Mouse (Mus musculus) cerebellum, adult 11 months (tissue): ENCODE results near the gene Olfr1369-ps1.
A peak's percentile ranks its signal among the peaks of the same experiment; 100 is the strongest.
"Not testable (repeated sequence)": the region's sequence is repeated elsewhere in the genome, so short reads cannot be mapped to it uniquely, and the experiment has no call there.

ENCODE experiments used
- DNase-seq: peaks from one replicate; pipeline ENCODE4 v3.0.0; 2022

The Olfr1369-ps1 gene

GRCm38 (mm10) chr13:21111183-21111582 is at the start of gene Olfr1369-ps1:
TSS of gene Olfr1369-ps1 (plus strand) at chr13:21111483.
- DNase-seq = not testable (repeated sequence)

DNA sequence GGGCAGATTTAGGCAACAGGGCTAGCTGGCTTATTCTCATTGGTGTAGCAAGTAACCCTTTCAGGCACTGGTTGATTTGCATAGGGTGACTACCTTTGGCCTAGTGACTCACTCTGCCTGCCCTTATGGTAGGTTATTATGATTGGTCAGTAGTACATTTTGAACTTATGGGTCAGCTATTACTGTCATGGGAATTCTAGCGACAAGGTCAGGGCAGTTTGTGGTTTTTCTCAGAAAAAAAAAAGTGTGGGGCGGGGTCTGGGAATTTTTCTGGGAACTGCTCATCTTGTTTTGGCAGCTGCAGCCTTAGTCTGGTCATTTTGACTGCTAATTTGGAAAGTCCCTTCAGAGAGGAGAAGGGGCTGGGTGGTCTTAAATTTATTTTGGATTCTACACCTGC is 45.3 kb upstream of the Olfr1369-ps1 start:
- no peak for DNase-seq

- no peak for DNase-seq
These were observed 36.4 kb upstream of the Olfr1369-ps1 start, which contains the start of gene Olfr1370 for GRCm38 (mm10) chr13:21074847-21075246. TSS of gene Olfr1370 (minus strand) at chr13:21074947.

- DNase-seq = no peak
These were observed 28.6 kb upstream of the Olfr1369-ps1 start for GRCm38 (mm10) chr13:21082686-21083085.

- no peak for DNase-seq
These were observed 1.5 kb upstream of the Olfr1369-ps1 start for GRCm38 (mm10) chr13:21109759-21110158.

- no peak for DNase-seq
These were observed 842 bp upstream of the Olfr1369-ps1 start for GRCm38 (mm10) chr13:21110441-21110840.

GRCm38 (mm10) chr13:21114121-21114520 is 2.8 kb downstream of the Olfr1369-ps1 start:
- DNase-seq = no peak

- DNase-seq = not testable (repeated sequence)
These were observed 18.1 kb downstream of the Olfr1369-ps1 start, which contains the start of gene Olfr263 for GRCm38 (mm10) chr13:21129339-21129738. TSS of gene Olfr263 (plus strand) at chr13:21129639.

GRCm38 (mm10) chr13:21142421-21142820 is 31.1 kb downstream of the Olfr1369-ps1 start:
- DNase-seq = no peak

DNA sequence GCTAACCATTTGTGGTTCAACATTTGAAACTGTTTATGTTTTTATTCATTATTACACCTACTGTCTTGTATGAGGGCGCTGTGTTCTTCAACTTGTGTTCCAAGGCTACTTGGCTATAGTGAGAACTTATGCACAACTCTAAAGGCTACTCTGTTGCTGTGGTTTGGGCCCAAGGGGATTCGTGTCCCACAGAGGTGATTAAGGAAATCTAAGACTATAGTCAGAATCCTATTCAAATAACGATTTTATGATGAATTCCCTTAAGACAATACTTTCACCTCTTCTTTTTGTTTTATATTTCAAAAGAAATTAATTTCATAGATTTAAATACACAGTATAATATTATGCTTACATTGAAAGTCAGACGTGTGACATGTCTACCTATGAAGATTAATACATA is 34.5 kb downstream of the Olfr1369-ps1 start, which contains the start of gene Olfr1368:
TSS of gene Olfr1368 (minus strand) at position 101 of the 400 bp plus-strand sequence.
- DNase-seq = no peak

DNA sequence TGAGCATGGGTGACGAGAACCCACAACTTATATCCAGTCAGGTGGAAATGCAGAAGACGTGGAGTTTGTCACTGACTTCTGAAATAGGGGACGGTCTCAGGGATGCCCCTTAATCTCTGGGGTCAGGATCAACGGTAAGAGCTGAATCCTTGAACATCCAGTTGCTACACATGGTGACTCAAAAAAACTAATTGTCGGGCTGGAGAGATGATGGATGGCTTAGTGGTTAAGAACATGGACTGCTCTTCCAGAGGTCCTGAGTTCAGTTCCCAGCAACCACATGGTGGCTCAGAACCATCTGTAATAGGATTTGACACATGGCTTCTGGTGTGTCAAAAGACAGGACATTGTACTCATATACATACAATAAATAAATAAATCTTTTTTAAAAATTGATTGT is 44.6 kb downstream of the Olfr1369-ps1 start:
- DNase-seq = no peak

GRCm38 (mm10) chr13:21158071-21158470 is 46.8 kb downstream of the Olfr1369-ps1 start:
- DNase-seq = no peak

DNA sequence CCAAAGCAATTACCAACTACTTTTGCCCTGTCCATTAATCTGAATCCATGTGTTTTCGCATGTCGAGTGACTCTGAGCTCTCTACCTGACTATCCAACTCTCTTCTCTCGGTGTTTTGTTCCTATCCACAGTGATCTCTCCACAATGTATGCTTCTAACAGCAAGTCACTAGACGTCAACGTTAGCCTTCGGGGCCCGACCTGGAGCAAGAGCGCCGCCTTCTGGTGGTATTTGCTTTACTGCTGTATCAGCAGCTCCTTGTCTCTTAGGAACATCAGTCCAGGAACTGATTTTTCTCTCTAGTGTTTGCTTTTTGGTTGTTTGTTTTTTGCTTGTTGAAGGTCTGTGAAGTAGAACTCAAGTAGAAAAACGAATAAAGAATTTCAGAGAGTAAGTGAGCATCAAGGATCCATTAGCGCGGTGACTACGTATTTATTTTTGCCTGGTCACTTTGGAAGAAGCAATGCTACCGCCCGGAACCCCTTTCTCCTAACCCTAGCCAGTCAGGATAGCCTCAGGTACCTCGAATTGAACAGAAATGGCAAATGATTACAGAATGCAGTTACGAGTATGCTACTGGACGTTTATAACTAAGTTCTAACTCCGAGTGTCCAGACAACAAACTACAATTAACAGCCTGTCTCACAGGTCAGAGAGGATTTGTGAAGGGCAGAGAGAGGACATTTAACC is 47.6 kb downstream of the Olfr1369-ps1 start:
- peak; percentile 82 for DNase-seq

DNA sequence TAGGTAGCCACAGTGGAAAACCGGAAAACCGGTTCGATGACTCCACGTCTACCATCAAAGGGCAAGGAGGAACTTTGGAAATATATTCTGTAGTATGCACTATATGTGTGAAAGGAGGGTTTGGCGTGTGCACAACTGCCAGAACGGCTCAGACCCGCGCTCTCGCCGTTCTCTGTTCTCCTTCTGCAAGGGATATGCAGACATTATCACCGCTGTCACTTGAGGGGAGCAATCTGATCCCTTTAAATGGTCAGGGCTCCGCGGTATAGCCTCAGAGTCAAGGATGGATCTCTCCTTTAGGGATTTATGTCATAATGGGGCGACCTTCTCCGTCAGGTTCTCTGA is 48.2 kb downstream of the Olfr1369-ps1 start:
- DNase-seq = no peak

DNA sequence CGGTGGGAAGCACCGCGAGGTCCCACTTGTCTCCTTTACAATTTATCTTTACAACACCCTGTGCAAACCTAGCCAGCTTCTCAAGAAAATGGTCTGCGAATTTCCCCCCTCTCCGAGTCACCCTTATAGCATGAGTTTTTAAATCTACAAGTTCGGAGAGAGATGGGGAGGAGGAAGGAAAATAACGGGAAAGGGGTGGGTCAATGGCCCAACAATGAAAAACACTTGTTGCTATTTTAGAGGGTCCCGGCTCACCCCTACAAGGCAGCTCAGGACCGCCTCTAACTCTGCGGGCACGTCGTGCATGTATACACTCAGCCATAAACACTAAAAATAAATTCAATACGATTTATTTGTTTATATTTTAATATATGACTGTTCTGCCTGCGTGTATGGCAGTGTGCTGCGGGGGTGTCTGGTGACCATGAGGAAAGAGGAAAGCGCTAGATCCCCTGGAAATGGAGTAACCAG is 48.8 kb downstream of the Olfr1369-ps1 start:
- DNase-seq = no peak

DNA sequence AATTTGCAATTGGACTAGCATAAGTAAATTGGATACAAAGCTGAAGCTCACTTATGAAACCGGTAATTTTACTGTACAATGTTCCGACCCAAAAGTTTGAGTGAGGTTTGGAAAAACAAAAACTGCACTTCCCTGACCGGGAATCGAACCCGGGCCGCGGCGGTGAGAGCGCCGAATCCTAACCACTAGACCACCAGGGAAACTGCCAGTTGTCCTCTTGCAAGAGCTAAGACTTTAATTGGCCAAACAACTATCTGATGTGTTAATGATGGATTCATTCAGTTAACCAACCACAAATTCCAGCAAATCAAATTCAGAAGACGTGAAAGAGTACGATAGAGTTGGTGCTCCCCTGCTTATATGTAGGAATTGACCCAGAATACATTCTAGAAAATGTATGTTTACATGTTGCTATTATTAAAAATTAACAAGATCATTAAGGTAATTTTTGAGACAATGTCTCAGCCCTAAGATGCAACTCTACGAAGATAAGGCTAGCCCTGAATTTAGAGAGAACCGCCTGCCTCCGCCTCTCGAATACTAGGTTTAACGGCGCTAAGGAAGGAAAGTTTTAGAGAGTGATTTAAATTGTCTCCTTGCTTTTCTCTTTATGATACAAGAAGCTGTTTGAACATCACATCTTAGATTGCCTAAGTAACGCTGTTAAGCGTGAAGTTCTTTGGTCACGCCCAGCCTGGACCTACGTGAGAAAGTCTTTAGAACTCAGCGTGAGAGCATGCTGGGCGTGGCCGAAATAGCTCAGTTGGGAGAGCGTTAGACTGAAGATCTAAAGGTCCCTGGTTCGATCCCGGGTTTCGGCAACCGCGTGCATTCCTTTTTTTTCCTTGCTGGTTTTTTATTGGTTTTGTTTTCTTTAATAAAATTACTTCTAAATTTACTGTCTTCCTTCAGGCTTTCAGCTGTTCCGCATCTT is 49.6 kb downstream of the Olfr1369-ps1 start:
- DNase-seq = peak; percentile 86

DNA sequence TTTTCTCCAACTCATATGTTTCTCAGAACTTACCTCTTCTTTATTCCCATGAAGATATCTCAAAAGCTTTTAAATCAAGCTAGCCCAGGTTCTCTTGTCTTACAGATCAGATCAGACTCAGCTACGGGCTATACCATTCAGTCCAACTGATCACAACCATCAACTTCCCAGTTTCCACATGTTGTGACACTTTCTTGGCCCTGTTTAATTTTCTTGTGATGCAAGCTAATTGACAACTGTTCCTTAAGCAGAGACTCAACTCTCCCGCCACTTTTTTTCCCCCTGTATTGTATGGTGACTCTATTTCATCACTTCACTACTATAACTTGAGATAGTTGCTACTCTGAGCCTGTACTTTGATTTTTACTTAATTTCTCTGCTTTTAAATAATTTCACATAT is 50.3 kb downstream of the Olfr1369-ps1 start:
- DNase-seq = no peak

DNA sequence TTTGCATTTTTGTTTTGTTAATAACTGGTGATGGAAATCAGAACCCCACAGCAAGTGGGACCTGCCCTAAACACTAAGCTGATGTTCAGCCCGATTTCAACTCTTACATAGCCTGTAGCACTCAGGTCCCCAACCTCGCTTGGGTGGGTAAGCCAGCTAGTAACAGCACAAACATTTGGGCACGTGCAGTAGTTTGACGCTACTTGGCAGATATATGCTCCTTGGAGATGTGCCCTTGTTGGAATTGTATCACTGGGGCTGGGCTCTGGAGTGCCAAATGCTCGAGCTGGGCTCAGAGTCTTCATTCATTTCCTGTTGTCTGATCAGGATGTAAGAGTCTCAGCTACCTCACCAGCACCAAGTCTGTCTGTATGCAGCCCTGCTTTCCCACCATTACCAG is 51.3 kb downstream of the Olfr1369-ps1 start:
- no peak for DNase-seq

DNA sequence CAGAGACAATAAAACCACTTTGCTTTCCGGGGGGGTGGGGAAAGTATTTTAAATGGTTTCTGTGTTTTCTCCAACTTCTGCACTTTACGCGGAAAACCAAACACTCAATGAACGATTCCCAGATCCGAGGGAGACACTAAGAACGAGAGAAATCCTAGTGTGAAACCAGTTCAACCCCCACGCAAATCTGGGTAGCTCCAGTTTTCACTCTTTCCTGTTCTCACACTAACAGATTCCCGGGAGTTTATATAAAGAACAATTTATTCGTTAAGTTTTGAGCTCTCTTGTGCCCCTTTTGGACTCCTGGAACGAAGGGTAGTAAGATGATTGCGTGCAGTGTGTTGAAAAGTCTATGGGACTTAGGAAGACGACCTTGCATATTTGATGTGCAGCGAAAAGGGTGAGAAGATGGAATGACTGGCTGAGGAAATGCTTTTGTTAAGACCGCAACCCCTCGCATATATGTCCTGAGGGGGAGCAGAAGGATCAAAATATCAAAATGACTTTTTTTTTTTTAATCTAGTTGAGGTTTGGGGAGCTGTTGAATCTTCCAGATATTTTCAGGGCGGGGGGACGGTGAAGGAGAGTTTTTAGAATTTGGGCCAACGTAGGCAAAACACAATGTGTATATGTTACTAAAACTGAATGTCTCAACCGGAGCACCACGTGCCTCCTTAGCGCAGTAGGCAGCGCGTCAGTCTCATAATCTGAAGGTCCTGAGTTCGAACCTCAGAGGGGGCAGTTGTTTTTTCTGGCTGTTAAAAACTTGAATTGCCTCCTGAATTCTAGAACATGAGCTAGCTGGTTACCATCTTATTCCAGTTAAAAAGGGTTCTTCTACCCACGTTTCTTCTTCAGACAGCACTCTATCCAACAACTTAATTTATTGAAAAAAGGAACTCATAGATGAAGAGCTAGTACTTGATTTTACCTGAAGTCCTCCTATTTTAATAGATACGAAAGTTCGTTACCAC is 55.9 kb downstream of the Olfr1369-ps1 start:
- DNase-seq = peak; percentile 75

DNA sequence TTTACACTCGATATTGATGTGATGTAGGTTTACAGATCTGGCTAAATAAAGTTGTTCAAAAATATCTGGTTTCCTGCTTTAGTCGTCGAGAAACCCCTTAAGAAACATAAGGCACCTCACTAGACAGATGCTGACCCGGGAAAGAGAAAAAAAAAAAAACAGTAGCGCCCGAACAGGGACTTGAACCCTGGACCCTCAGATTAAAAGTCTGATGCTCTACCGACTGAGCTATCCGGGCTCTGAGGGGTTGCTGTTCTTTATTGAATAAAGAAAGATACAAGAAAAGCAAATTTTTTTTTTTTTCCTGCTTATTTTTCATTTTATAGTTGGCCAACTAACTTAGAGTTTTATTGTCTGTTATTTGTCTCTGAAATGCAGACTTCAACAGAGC is 56.6 kb downstream of the Olfr1369-ps1 start:
- DNase-seq = no peak

DNA sequence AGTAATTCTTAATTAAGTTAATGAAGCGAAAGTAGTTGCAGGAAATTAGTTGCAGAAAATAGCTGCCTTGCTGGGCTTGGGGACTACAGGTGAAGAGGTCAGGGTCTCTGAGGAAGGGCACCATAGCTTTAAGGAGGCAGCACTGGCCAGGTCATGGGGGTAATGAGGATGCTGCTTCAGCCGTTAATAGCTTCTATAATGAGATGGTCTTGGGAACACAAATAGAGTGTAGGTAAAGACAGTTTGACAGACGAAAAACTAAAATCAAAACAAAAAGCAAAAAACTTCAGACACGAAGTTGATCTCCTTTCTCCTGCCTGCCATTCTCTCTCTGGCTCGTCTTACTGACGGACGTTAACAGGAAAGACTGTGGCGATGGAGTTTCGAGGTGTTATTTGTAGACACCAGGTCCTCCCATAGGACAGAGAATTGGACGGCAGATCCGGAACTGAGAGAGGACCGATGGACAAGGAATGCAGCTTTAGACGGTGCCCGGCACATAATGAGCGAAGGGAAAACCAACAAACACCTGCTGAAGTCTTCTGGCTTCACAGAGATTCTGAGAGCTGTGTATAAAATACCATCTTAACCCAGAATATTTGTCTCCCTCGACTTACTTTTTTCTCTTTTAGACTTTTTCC is 57.2 kb downstream of the Olfr1369-ps1 start:
- DNase-seq = no peak
